Mouse (Mus musculus) embryonic facial prominence, embryonic 14.5 days (tissue): Measurements from ENCODE around the gene Nup88. TPM values are rescaled to one million over a fixed set of nuclear protein-coding genes. Genes with fewer than 3 reads are reported as not detected.

Experiments
- ATAC-seq: fragments of 200-750 bp; cut with Nextera tagmentation; 2 replicates; pipeline ENCODE4 v1.8.0; 2017; ENCODE audit warnings: low read depth, moderate number of reproducible peaks, moderate TSS enrichment
- DNase-seq: peaks from one replicate; pipeline ENCODE4 v3.0.0-alpha.2; 2015; ENCODE audit warnings: low spot score
- H3K27ac ChIP-seq: fragments of 300-500 bp; sonication (generic); replicated peaks from 2 replicates; pipeline ENCODE4 v1.5.1; 2014; ENCODE audit warnings: low read depth, mild to moderate bottlenecking, low read length, moderate library complexity
- H3K27me3 ChIP-seq: fragments of 300-500 bp; sonication (generic); replicated peaks from 2 replicates; pipeline ENCODE4 v1.6.1; 2014; ENCODE audit warnings: low read length; ENCODE audit not compliant: control insufficient read depth, insufficient read depth
- H3K36me3 ChIP-seq: fragments of 300-500 bp; sonication (generic); 2 replicates; pipeline ENCODE4 v1.6.1; 2014; ENCODE audit warnings: low read length, mixed read lengths; ENCODE audit not compliant: control insufficient read depth, insufficient read depth
- H3K4me1 ChIP-seq: fragments of 300-500 bp; sonication (generic); 2 replicates; pipeline ENCODE4 v1.6.1; 2014; ENCODE audit warnings: antibody characterized with exemption, low read length; ENCODE audit not compliant: control insufficient read depth, insufficient read depth
- H3K4me2 ChIP-seq: fragments of 300-500 bp; sonication (generic); 2 replicates; pipeline ENCODE4 v1.6.1; 2014; ENCODE audit warnings: low read depth, mild to moderate bottlenecking, low read length, moderate library complexity, mixed read lengths
- H3K4me3 ChIP-seq: fragments of 300-500 bp; sonication (generic); 2 replicates; pipeline ENCODE4 v1.5.1; 2014; ENCODE audit warnings: low read depth, mild to moderate bottlenecking, low read length
- H3K9ac ChIP-seq: fragments of 300-500 bp; sonication (generic); 2 replicates; pipeline ENCODE4 v1.6.1; 2014; ENCODE audit warnings: low read depth, mild to moderate bottlenecking, low read length, moderate library complexity, mixed read lengths
- H3K9me3 ChIP-seq: fragments of 300-500 bp; sonication (generic); 2 replicates; pipeline ENCODE4 v1.6.1; 2016; ENCODE audit warnings: low read length; ENCODE audit not compliant: control insufficient read depth
- WGBS: fragments of 180-500 bp; shearing (Covaris S2); extraction: QIAGEN DNeasy Blood & Tissue Kit; methylation state at CpG from one replicate; pipeline ENCODE4 v1.1.7; 2014; 5-methylcytosine and 5-hydroxymethylcytosine counted together
- polyA plus RNA-seq: library from polyadenylated mRNA; unstranded; fragments of >200 nt; fragmentation: Nextera tagmentation; extraction: Ambion mirVana; gene quantifications from 2 replicates; pipeline ENCODE4 v1.2.1, GENCODE M21; 2014

Gene Nup88
- polyA plus RNA-seq, 1 experiment from 2014 or later = 118 TPM

DNA sequence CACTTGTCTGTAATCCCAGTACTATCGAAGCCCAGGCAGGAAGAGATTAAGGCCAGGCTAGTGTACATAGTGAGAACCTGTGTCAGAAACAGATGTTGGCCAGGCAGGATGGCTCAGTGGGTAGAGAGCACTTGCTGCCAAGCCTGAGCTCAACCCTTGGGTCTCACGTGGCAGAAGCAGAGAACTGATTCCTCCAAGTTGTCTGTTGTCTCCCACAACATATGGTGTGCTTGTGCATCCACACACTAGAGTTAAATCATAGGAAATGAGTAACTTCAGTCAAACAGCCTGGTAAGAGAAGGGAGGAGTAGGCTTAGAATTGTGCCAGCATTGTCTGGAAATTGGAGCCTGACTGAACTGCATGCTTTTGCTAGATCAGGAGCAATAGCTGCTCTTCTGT, 5.4 kb upstream of the Nup88 start:
- WGBS = 70% methylated on average over 2 of the region's 2 CpGs
- Histone ChIP-seq H3K9ac (no peak overlapping the region), H3K27ac (no peak overlapping the region), H3K36me3 (peaks cover 82% of the 10 kb centered on the region), H3K4me3 (no peak overlapping the region), H3K9me3 (no peaks in the 10 kb centered on the region), H3K4me2 (no peak overlapping the region), H3K4me1 (no peaks in the 10 kb centered on the region; the same call in 1 of the 2 replicates), H3K27me3 (no peaks in the 10 kb centered on the region)
- ATAC-seq (no peak), DNase-seq (no peak)

DNA sequence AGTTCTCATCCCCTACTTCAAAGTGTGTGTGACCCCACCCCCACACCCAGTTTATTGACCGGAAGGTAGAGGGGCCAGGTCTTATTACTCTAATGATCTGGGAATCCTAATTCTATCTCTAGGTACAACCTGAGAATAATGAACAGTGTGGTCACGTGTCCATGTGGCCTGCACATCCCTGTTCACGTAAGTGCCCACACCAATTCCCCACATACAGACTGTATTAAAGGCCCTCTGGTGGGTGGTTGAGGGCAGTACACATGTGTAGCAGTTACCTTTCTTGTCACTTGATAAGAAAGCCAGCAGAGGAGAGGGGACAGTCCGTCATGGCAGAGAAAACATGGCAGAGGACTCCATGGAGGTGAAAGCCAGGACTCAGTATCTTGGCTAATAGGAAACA, 4.2 kb upstream of the Nup88 start:
- H3K27ac ChIP-seq = no peak overlapping the region
- 60% methylated on average over 4 of the region's 4 CpGs for WGBS
- H3K4me3 ChIP-seq = no peak overlapping the region
- no peak overlapping the region for H3K4me2 ChIP-seq
- H3K9me3 ChIP-seq = no peaks in the 10 kb centered on the region
- DNase-seq (peak; percentile 6), ATAC-seq (no peak)
- H3K27me3 ChIP-seq = no peaks in the 10 kb centered on the region
- no peaks in the 10 kb centered on the region; the same call in 1 of the 2 replicates for H3K4me1 ChIP-seq
- peaks cover 69% of the 10 kb centered on the region for H3K36me3 ChIP-seq
- no peak overlapping the region for H3K9ac ChIP-seq

DNA sequence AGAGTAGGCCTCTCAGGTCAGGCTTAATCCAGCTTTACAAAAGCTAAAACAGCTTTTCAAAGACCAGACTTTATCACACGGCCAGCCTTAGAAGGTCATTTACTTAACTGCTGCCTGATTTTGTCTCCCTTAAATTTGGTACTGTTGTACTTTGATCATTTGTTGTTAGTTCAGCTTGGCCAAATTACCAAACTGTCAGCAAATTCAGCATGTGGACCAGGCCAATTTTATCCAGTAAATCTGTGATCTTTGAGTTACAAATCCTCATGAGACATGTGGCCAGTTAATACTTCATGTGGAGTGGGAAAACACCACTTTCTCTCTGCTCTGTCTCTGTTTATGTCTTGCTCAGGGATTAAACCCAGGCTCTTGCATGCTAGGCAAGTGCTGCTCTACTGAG, 2.8 kb upstream of the Nup88 start:
- ATAC-seq = no peak
- Histone ChIP-seq H3K9ac (no peak overlapping the region), H3K36me3 (peaks cover 58% of the 10 kb centered on the region), H3K4me1 (peaks cover 7% of the 10 kb centered on the region), H3K27me3 (no peaks in the 10 kb centered on the region), H3K9me3 (no peaks in the 10 kb centered on the region), H3K27ac (no peak overlapping the region), H3K4me2 (no peak overlapping the region), H3K4me3 (no peak overlapping the region)
- WGBS = 58% methylated on average over 1 of the region's 1 CpGs
- DNase-seq = no peak

DNA sequence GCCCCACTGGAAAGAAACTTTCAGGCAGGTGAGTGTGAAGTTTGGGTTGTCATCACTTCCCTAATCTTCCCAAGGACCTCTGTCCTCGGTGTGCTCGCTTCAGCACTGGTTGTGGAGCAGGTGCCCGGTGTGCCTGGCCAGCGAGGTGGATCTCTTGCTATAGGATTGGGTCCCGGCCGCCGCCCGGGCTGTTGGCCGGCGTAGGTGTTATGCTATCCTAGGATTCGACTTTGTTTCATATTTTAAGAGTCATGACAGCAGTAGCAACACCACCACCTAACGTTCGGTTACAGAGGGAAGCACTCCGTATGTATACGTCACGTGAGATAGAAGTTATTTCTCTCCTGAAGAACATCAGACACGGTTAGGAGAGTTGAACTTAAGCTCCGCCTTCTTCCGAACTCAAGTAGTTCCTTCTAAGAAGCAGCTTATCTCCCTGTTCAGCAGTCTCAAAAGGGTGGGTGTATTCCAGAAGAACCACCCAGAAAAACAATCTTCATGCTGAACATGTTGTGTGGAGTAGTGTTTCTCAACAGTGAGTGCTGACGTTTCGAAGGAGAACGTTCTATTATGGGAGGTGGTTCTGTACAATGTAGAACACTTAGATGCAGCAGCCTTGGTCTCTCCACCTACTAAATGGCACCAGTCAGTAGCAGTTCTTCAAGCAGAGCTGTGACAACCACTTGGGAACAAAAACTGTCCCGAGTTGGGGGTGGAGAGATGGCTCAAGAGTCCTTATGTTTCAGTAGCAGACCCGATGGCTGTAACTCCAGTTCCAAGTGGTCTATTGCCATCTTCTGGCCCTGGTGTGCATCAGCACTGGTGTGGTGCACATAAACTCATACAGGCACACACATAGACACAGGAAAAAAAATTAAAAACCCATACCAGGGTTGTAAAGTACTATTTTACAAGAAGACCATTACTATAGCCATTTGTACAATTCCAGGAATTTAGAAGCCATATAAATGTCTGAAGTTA, 1.1 kb upstream of the Nup88 start:
- ATAC-seq = peak; percentile 2; the same call in 1 of the 2 replicates

DNA sequence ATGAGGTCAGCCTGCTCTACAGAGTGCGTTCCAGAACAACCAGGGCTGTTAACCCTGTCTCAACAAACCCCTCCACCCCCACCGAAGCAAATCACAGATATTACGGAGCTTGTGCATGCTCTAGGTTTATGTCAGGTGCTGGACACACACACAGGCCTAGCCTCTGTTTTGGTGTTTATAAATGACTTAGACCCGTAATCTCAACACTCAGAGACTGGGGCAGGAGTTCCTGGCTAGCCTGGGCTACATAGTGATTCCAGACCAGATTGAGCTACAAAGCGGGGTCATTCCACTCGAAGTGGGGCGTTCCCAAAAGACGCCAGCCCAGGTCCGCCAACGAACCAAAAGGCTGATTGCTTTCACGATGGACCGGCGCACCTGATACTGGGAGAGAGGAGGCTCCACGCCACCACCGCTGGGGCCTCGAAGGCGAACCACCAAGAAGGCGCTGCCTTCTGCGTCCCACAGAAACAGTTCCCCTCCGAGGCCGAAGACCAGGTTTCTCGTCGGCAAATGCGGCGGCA, 440 bp downstream of the Nup88 start:
- peaks cover 7% of the 10 kb centered on the region for H3K4me1 ChIP-seq
- peak; percentile 19 for DNase-seq
- H3K9me3 ChIP-seq = no peaks in the 10 kb centered on the region
- H3K9ac ChIP-seq = peak overlapping the region; percentile 88
- H3K27ac ChIP-seq = peak overlapping the region; percentile 81
- peak overlapping the region; percentile 90 for H3K4me2 ChIP-seq
- H3K36me3 ChIP-seq = peaks cover 53% of the 10 kb centered on the region
- H3K27me3 ChIP-seq = no peaks in the 10 kb centered on the region
- H3K4me3 ChIP-seq = peak overlapping the region; percentile 67
- no peak for ATAC-seq
- WGBS = under 1% methylated on average over 25 of the region's 25 CpGs

More for the DNA sequence above, 1.1 kb upstream of the Nup88 start:
- Histone ChIP-seq H3K27me3 (no peaks in the 10 kb centered on the region), H3K27ac (peak overlapping the region; percentile 83; the same call in 1 of the 2 replicates), H3K4me3 (peak overlapping the region; percentile 67), H3K4me1 (peaks cover 7% of the 10 kb centered on the region), H3K9ac (peak overlapping the region; percentile 65), H3K36me3 (peaks cover 53% of the 10 kb centered on the region), H3K9me3 (no peaks in the 10 kb centered on the region), H3K4me2 (peak overlapping the region; percentile 72)
- DNase-seq = peak; percentile 41
- WGBS = 15% methylated on average over 23 of the region's 24 CpGs

DNA sequence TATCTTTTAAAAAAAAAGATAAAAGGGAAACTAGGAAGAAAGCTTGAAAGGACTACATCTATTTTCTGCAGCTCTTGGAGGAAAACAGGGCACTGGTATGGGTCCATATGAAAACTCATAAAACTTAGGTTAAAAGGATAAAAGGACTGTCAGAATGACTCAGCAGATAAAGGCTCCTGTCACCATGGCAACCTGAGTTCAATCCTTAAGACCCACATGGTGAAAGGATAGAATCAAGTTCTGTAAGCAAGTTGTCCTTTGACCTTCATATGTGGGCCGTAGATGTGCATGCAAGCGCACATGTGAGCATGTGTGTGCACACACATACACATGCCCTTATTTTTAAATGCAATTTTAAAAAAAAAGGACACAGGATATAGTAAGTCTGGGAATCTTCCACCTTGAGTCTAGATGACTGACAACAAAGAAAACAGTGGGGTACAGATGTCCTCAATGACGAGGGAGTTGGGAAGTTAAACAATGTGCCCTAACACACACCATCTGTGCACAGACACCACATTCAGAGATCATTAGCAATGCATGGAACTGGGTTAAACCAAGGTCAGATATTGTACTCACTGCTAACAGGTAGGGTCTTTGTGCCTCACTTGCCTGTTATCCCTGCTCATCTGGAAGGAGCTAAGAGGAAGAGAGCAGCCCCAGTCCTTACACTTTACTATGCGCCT, 5.4 kb downstream of the Nup88 start:
- Histone ChIP-seq H3K27me3 (no peaks in the 10 kb centered on the region), H3K27ac (no peak overlapping the region), H3K9me3 (no peaks in the 10 kb centered on the region), H3K4me3 (no peak overlapping the region), H3K4me2 (no peak overlapping the region), H3K36me3 (peaks cover 76% of the 10 kb centered on the region), H3K9ac (no peak overlapping the region), H3K4me1 (peaks cover 7% of the 10 kb centered on the region)
- DNase-seq (no peak), ATAC-seq (no peak)
- 79% methylated on average over 4 of the region's 4 CpGs for WGBS

DNA sequence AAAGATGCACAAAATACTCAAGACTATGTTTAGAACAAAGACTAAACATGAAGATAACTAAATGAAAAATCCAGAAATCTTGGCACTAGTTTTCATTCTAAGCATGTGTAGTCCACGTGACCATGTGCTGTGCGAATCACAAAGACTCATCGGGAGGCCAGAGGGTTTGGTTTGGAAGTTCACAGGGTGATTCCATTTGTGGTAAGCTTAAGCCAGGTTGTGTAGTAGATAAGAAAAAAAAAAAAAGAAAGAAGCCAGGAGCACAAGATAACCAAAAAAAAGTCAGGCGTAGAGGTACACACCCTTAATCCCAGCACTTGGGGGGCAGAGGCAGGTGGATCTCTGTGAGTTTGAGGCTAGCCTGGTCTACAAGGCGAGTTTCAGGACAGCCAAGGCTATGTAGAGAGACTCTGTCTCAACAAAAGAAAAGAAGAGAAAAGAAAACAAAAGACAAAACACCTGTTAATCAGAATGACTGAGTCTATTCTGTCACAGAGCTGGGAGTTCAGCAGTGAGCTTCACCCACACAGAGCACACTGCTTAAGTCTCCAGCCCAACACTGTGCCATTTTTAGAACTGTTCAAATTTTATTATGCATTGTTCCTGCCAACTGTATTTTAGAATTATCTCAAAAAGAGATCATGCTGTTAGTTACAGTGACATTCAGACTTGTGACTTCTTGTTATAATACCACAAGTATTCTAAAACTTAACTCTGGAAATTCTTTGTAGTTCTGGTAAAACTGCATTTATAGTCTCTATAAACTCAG, 8.8 kb downstream of the Nup88 start:
- WGBS = 91% methylated on average over 5 of the region's 5 CpGs
- H3K36me3 ChIP-seq = peaks cover 95% of the 10 kb centered on the region

DNA sequence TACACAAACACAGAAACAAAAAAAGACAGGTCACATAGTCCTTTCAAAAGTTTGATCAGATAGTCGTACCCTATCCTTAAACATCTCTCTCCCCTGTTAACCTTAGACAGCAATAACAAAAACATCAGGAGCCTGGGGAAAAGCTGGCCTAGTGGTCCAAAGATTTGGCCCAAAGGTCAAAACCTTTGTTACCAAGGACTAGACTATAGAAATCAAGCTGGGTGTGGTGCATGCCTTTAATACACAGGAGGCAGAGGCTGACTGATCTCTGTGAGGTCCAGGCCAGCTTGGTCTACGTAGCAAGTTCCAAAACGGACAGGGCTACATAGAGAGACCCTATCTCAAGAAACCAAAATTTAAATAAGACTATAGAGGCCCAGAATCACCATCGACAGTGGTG, 15.1 kb downstream of the Nup88 start:
- no peak for DNase-seq
- Histone ChIP-seq H3K4me3 (no peak overlapping the region), H3K36me3 (peaks cover 96% of the 10 kb centered on the region), H3K27ac (no peak overlapping the region), H3K9ac (no peak overlapping the region), H3K27me3 (no peaks in the 10 kb centered on the region), H3K4me1 (no peaks in the 10 kb centered on the region), H3K4me2 (no peak overlapping the region), H3K9me3 (no peaks in the 10 kb centered on the region)
- 90% methylated on average over 4 of the region's 4 CpGs for WGBS
- no peak for ATAC-seq

More for the DNA sequence above, 8.8 kb downstream of the Nup88 start:
- Histone ChIP-seq H3K27ac (no peak overlapping the region), H3K4me1 (no peaks in the 10 kb centered on the region), H3K4me2 (no peak overlapping the region), H3K9me3 (no peaks in the 10 kb centered on the region), H3K9ac (no peak overlapping the region), H3K27me3 (no peaks in the 10 kb centered on the region), H3K4me3 (no peak overlapping the region)
- DNase-seq (no peak), ATAC-seq (no peak)
